Mouse (Mus musculus): ENCODE results near the gene Dapp1. TPM values are rescaled to one million over a fixed set of nuclear protein-coding genes. Genes with fewer than 3 reads are reported as not detected.

The Dapp1 gene
- polyA plus RNA-seq, 1 experiment from 2014 or later: 3.5 TPM

GRCm38 (mm10) chr3:138002545-138002944 is 21.2 kb upstream of the Dapp1 start:
- Histone ChIP-seq H3K4me1 (peaks cover 12% of the 10 kb centered on the region), H3K27ac (no peak overlapping the region)
- 91% methylated on average over 6 of the region's 6 CpGs for WGBS

GRCm38 (mm10) chr3:138001865-138002264 is 20.5 kb upstream of the Dapp1 start:
- no peak for DNase-seq (ENCODE audit: extremely low spot score, low spot score)
- H3K36me3 ChIP-seq (replicated peaks): no peaks in the 10 kb centered on the region
- 90% methylated on average over 4 of the region's 4 CpGs for WGBS

More at GRCm38 (mm10) chr3:138002545-138002944, 21.2 kb upstream of the Dapp1 start:
- DNase-seq (ENCODE audit: extremely low spot score, low spot score): no peak
- H3K36me3 ChIP-seq (replicated peaks): no peaks in the 10 kb centered on the region
- no peak overlapping the region for H3K4me3 ChIP-seq
- peaks cover 7% of the 10 kb centered on the region; the same call in 1 of the 2 replicates for H3K9me3 ChIP-seq
- no peaks in the 10 kb centered on the region for H3K27me3 ChIP-seq (ENCODE audit: poor library complexity, severe bottlenecking)

GRCm38 (mm10) chr3:138000724-138001069 is 19.4 kb upstream of the Dapp1 start:
- H3K4me1 ChIP-seq: peaks cover 12% of the 10 kb centered on the region
- no peak overlapping the region for H3K4me3 ChIP-seq
- H3K9me3 ChIP-seq: peaks cover 7% of the 10 kb centered on the region; the same call in 1 of the 2 replicates
- no peaks in the 10 kb centered on the region for H3K36me3 ChIP-seq (replicated peaks)
- 90% methylated on average over 4 of the region's 4 CpGs for WGBS
- no peak overlapping the region for H3K27ac ChIP-seq
- H3K27me3 ChIP-seq (ENCODE audit: poor library complexity, severe bottlenecking): no peaks in the 10 kb centered on the region
- DNase-seq (ENCODE audit: extremely low spot score, low spot score): no peak

More at GRCm38 (mm10) chr3:138001865-138002264, 20.5 kb upstream of the Dapp1 start:
- no peak overlapping the region for H3K27ac ChIP-seq
- H3K4me1 ChIP-seq: peaks cover 12% of the 10 kb centered on the region
- no peaks in the 10 kb centered on the region for H3K27me3 ChIP-seq (ENCODE audit: poor library complexity, severe bottlenecking)
- H3K4me3 ChIP-seq: no peak overlapping the region
- peaks cover 7% of the 10 kb centered on the region; the same call in 1 of the 2 replicates for H3K9me3 ChIP-seq

GRCm38 (mm10) chr3:138000062-138000723 is 18.8 kb upstream of the Dapp1 start:
- DNase-seq (ENCODE audit: extremely low spot score, low spot score): no peak
- Histone ChIP-seq H3K36me3 (replicated peaks) (no peaks in the 10 kb centered on the region), H3K4me1 (peaks cover 18% of the 10 kb centered on the region), H3K4me3 (no peak overlapping the region), H3K9me3 (peaks cover 4% of the 10 kb centered on the region; the same call in 1 of the 2 replicates), H3K27ac (no peak overlapping the region), H3K27me3 (ENCODE audit: poor library complexity, severe bottlenecking) (no peaks in the 10 kb centered on the region)
- 90% methylated on average over 8 of the region's 8 CpGs for WGBS

DNA sequence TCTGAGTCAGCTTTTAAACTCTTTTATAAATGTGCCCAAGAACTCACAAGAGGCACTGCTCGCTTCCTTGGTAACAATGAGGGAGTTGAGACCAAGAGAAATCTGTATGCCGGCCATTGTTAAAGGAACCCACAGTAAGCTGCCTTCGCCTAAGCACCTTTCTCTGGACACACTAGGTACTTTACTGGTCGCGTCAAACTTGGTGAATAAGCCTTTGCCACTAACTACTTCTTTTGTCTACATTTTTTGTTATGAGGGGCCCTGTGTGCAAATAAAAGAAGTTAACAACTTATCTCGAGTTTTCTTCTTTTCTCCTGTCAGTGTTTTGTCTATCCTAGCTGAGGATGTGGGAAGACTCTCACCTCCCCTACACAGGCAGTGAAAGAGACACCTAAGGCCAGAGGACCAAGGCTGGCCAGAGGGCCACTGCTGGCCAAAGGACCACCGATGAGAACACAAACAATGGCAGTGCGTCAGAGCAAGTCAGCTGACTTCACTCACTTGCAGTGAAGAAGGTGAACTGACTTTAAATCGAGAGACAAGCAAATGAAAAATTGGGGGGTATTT is 18.0 kb upstream of the Dapp1 start:
- Histone ChIP-seq H3K27me3 (ENCODE audit: poor library complexity, severe bottlenecking) (no peaks in the 10 kb centered on the region), H3K9me3 (no peaks in the 10 kb centered on the region), H3K4me3 (no peak overlapping the region), H3K4me1 (peaks cover 22% of the 10 kb centered on the region), H3K27ac (peak overlapping the region; percentile 62; the same call in 1 of the 2 replicates), H3K36me3 (replicated peaks) (no peaks in the 10 kb centered on the region)
- DNase-seq (ENCODE audit: extremely low spot score, low spot score): no peak
- 72% methylated on average over 9 of the region's 9 CpGs for WGBS

DNA sequence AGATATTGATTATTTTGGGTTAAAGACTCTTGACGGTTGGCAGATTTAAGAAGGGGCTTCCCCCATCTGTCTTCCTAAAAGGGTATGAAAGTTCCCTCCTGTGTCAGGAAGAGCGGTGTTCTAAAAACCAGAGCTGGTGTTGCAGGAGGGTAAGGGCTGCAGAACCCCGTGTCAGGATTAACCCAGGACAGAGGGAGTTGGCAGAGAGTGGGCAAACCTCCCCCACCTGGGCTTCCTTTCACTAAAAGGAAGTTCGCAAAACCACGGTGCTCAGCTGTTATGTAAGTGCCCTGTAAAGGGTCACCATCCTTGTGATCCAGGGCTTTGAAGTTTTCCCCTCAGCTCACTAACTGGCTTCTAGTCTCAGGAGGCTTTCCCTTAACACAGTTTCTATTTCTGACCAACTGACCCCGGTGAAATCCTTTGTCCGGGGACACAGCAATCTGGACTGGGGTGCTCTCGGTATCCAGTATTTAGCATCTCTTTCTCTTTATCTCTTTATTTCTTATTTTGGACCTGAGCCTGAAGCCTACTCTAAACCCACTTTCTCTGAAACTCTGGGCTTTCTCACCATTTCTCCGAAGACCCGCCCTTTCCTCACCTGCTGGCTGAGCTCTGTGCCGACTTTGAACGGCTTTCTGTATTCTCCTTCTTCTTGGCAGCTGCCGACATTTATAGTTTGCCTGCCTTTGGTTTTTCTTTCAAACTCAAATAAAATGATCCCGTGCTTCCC is 17.3 kb upstream of the Dapp1 start:
- WGBS: 82% methylated on average over 14 of the region's 14 CpGs
- Histone ChIP-seq H3K9me3 (no peaks in the 10 kb centered on the region), H3K4me3 (no peak overlapping the region), H3K4me1 (peaks cover 25% of the 10 kb centered on the region), H3K36me3 (replicated peaks) (no peaks in the 10 kb centered on the region), H3K27ac (peak overlapping the region; percentile 30; the same call in 1 of the 2 replicates), H3K27me3 (ENCODE audit: poor library complexity, severe bottlenecking) (no peaks in the 10 kb centered on the region)
- no peak for DNase-seq (ENCODE audit: extremely low spot score, low spot score)

- Histone ChIP-seq H3K9me3 (no peaks in the 10 kb centered on the region), H3K27me3 (ENCODE audit: poor library complexity, severe bottlenecking) (no peaks in the 10 kb centered on the region), H3K4me1 (peaks cover 25% of the 10 kb centered on the region), H3K4me3 (no peak overlapping the region), H3K27ac (0 out of 2 replicates have a peak overlapping the region, but pooled peaks have one; percentile 53), H3K36me3 (replicated peaks) (no peaks in the 10 kb centered on the region)
- no peak for DNase-seq (ENCODE audit: extremely low spot score, low spot score)
- WGBS: 81% methylated on average over 7 of the region's 7 CpGs
These were observed 14.1 kb upstream of the Dapp1 start for GRCm38 (mm10) chr3:137995486-137995885.

- Histone ChIP-seq H3K36me3 (replicated peaks) (no peaks in the 10 kb centered on the region), H3K27ac (0 out of 2 replicates have a peak overlapping the region, but pooled peaks have one; percentile 25), H3K4me3 (no peak overlapping the region), H3K9me3 (no peaks in the 10 kb centered on the region), H3K27me3 (ENCODE audit: poor library complexity, severe bottlenecking) (no peaks in the 10 kb centered on the region), H3K4me1 (peaks cover 21% of the 10 kb centered on the region)
- no peak for DNase-seq (ENCODE audit: extremely low spot score, low spot score)
- 87% methylated on average over 2 of the region's 2 CpGs for WGBS
These were observed 12.9 kb upstream of the Dapp1 start for GRCm38 (mm10) chr3:137994196-137994595.

DNA sequence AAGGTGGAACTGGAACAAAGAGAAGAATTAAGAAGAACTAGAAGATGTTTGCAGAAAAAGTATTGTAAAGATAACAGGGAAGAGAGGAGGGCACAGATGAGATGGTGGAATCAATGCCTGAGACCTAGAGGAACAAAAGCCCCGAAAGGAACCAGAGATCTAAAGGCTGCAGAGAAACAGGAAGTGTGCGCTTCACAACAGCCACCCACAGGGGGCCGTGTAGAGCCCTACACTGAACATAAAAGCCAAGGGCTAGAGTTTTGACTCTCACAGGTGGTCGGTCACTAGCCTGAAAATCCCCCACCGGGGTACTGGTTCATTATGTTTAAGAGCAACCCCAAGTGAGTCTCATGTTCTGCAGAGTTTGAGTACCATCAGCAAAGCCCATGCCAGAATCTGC is 11.0 kb upstream of the Dapp1 start:
- Histone ChIP-seq H3K9me3 (no peaks in the 10 kb centered on the region), H3K36me3 (replicated peaks) (no peaks in the 10 kb centered on the region), H3K27me3 (ENCODE audit: poor library complexity, severe bottlenecking) (no peaks in the 10 kb centered on the region), H3K4me3 (no peak overlapping the region), H3K4me1 (peaks cover 12% of the 10 kb centered on the region), H3K27ac (no peak overlapping the region)
- 85% methylated on average over 5 of the region's 5 CpGs for WGBS
- no peak for DNase-seq (ENCODE audit: extremely low spot score, low spot score)

- H3K27ac ChIP-seq: no peak overlapping the region
- no peaks in the 10 kb centered on the region for H3K9me3 ChIP-seq
- DNase-seq (ENCODE audit: extremely low spot score, low spot score): peak; percentile 72
- H3K27me3 ChIP-seq (ENCODE audit: poor library complexity, severe bottlenecking): no peaks in the 10 kb centered on the region
- H3K4me1 ChIP-seq: peaks cover 12% of the 10 kb centered on the region
- no peak overlapping the region for H3K4me3 ChIP-seq
- WGBS: 18% methylated on average over 11 of the region's 11 CpGs
- no peaks in the 10 kb centered on the region for H3K36me3 ChIP-seq (replicated peaks)
These were observed 9.8 kb upstream of the Dapp1 start for GRCm38 (mm10) chr3:137991183-137991582.

GRCm38 (mm10) chr3:137989405-137989804 is 8.1 kb upstream of the Dapp1 start:
- no peak overlapping the region for H3K4me3 ChIP-seq
- no peak for DNase-seq (ENCODE audit: extremely low spot score, low spot score)
- no peaks in the 10 kb centered on the region for H3K27me3 ChIP-seq (ENCODE audit: poor library complexity, severe bottlenecking)
- no peaks in the 10 kb centered on the region for H3K9me3 ChIP-seq
- H3K4me1 ChIP-seq: 0 out of 2 replicates have a peak, but pooled peaks cover 3% of the 10 kb centered on the region
- 94% methylated on average over 9 of the region's 9 CpGs for WGBS
- H3K27ac ChIP-seq: no peak overlapping the region
- no peaks in the 10 kb centered on the region for H3K36me3 ChIP-seq (replicated peaks)

DNA sequence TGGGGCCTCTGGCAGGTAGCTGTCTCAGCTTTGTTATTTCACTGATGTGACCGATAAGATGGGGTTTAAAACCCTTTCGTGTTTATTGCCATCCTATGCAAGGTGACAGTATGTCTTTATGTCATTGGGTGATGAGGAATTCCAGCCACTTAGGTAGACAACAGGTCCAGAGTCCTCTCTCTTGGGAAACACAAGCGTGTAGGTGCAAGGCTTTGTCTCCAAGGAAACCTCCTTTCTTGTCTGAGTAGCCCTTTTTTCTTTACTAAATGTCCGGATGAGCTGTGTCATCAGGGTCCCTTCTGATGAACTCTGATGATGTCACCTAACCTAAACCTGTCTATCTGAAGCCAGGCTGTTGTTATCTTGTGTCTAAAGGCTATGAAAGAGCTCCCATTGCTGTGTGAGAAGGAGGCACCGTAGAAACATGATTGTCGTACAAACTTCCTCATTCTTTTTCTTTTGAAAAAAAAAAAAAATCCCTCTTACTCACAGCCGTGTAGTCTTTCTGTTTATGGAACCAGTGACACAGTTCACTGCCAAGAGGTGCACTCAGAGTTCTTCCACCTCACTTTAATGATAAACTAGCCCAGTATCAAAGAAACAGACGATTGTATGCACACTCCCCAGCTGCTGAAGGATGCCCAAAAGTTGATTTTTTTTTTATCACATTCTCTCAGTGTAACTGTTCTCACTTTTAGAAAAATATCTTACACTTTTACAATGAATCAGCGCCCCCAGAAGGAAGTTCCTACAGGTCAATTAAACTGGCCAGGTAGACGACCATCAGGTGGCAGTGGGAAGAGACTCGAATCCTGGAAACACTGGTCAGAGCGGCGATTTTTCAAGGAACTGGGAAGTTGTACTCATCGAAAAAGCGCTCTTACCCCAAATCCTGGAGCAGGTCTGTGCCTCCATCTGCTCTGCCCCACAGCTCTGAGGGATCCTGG is 637 bp downstream of the Dapp1 start:
- H3K4me3 ChIP-seq: peak overlapping the region; percentile 43
- DNase-seq (ENCODE audit: extremely low spot score, low spot score): no peak
- peak overlapping the region; percentile 65 for H3K27ac ChIP-seq
- 42% methylated on average over 15 of the region's 15 CpGs for WGBS
- no peaks in the 10 kb centered on the region for H3K36me3 ChIP-seq (replicated peaks)
- H3K4me1 ChIP-seq: peaks cover 39% of the 10 kb centered on the region
- 0 out of 2 replicates have a peak, but pooled peaks cover 4% of the 10 kb centered on the region for H3K27me3 ChIP-seq (ENCODE audit: poor library complexity, severe bottlenecking)
- H3K9me3 ChIP-seq: no peaks in the 10 kb centered on the region

Measured in forebrain, embryonic 10.5 days (tissue).